Mouse (Mus musculus) midbrain, embryonic 10.5 days (tissue): ENCODE results near the gene Sirt2. TPM values are rescaled to one million over a fixed set of nuclear protein-coding genes. Genes with fewer than 3 reads are reported as not detected.

Source experiments
- DNase-seq: peaks from one replicate; pipeline ENCODE4 v3.0.0-alpha.2; 2017; ENCODE audit warnings: low spot score
- H3K27ac ChIP-seq: fragments of 300-500 bp; sonication (generic); replicated peaks from 2 replicates; pipeline ENCODE4 v1.5.1; 2016; ENCODE audit warnings: mild to moderate bottlenecking
- H3K27me3 ChIP-seq: fragments of 300-500 bp; sonication (generic); 2 replicates; pipeline ENCODE4 v1.6.1; 2016; ENCODE audit warnings: low read depth, mild to moderate bottlenecking; ENCODE audit not compliant: poor library complexity, severe bottlenecking
- H3K36me3 ChIP-seq: fragments of 300-500 bp; sonication (generic); 2 replicates; pipeline ENCODE4 v1.6.1; 2016; ENCODE audit warnings: mild to moderate bottlenecking, moderate library complexity
- H3K4me1 ChIP-seq: fragments of 300-500 bp; sonication (generic); 2 replicates; pipeline ENCODE4 v1.6.1; 2016
- H3K4me3 ChIP-seq: fragments of 300-500 bp; sonication (generic); 2 replicates; pipeline ENCODE4 v1.5.1; 2016; ENCODE audit warnings: mild to moderate bottlenecking, moderate library complexity
- H3K9me3 ChIP-seq: fragments of 300-500 bp; sonication (generic); replicated peaks from 2 replicates; pipeline ENCODE4 v1.6.1; 2016; ENCODE audit warnings: mild to moderate bottlenecking
- WGBS: fragments of 180-500 bp; shearing (Covaris S2); methylation state at CpG from one replicate; pipeline ENCODE4 v1.1.7; 2016; 5-methylcytosine and 5-hydroxymethylcytosine counted together
- polyA plus RNA-seq: library from polyadenylated mRNA; unstranded; fragments of >200 nt; fragmentation: Nextera tagmentation; extraction: Ambion mirVana; gene quantifications from 2 replicates; pipeline ENCODE4 v1.2.1, GENCODE M21; 2016

The Sirt2 gene
- polyA plus RNA-seq, 1 experiment from 2014 or later = 62.7 TPM

DNA sequence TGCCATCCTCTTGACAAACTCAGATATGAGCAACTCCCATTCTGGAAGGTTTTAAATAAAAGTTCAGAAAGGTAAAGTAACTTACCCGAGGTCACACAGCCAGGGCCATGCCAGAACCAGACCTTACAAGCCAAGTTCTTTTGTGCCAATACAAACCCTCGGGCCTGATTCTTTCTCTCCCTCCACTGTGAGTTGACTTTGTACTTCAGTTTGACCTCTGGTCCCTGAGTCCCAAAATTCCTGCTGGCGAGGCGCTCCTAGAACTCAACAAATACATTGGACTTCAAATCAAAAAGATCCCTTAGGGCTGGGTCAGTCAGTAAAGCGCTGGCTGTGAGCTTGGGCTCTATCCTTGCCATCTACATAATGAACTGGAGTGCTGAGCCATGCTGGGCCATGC lies 70.4 kb downstream of the Sirt2 start:
- Histone ChIP-seq H3K27ac (no peak overlapping the region), H3K4me3 (no peak overlapping the region), H3K36me3 (peaks cover 2% of the 10 kb centered on the region), H3K27me3 (no peaks in the 10 kb centered on the region), H3K4me1 (no peaks in the 10 kb centered on the region), H3K9me3 (no peaks in the 10 kb centered on the region)
- DNase-seq = no peak
- 88% methylated on average over 5 of the region's 5 CpGs for WGBS

Other genes starting within 250 kb of the Sirt2 start
- gene Ifnl3, start 243.9 kb upstream of the Sirt2 start, polyA plus RNA-seq = not detected in 2 replicates
- gene Sycn, start 225.8 kb upstream of the Sirt2 start, polyA plus RNA-seq = not detected in 2 replicates
- 0.14 and 0.20 TPM in 2 replicates for gene Nccrp1, start 219.5 kb upstream of the Sirt2 start, polyA plus RNA-seq
- 29.2 and 30.5 TPM in 2 replicates for gene Samd4b, start 168.6 kb upstream of the Sirt2 start, polyA plus RNA-seq
- 60.9 and 66.4 TPM in 2 replicates for gene Pak4, start 168.6 kb upstream of the Sirt2 start, polyA plus RNA-seq
- not detected in 2 replicates for gene Acp7, start 135.4 kb upstream of the Sirt2 start, polyA plus RNA-seq
- gene Fbxo27, start 73.9 kb upstream of the Sirt2 start, polyA plus RNA-seq = 4.9 and 5.8 TPM in 2 replicates
- 9.0 and 9.5 TPM in 2 replicates for gene Fbxo17, start 49.9 kb upstream of the Sirt2 start, polyA plus RNA-seq
- gene Mrps12, start 24.9 kb upstream of the Sirt2 start, polyA plus RNA-seq = 139 and 147 TPM in 2 replicates
- 39.9 and 41.8 TPM in 2 replicates for gene Sars2, start 24.7 kb upstream of the Sirt2 start, polyA plus RNA-seq
- gene Ccer2, start 10.6 kb upstream of the Sirt2 start, polyA plus RNA-seq = 0.20 TPM in 1 of 2 replicates, not detected in the other
- gene Nfkbib, start 777 bp downstream of the Sirt2 start, polyA plus RNA-seq = 57.6 and 62.3 TPM in 2 replicates
- gene Rinl, start 22.2 kb downstream of the Sirt2 start, polyA plus RNA-seq = 3.5 and 4.0 TPM in 2 replicates
- 279 and 293 TPM in 2 replicates for gene Hnrnpl, start 41.8 kb downstream of the Sirt2 start, polyA plus RNA-seq
- gene Ech1, start 58.5 kb downstream of the Sirt2 start, polyA plus RNA-seq = 85.1 and 94.5 TPM in 2 replicates
- gene Lgals4, start 67.1 kb downstream of the Sirt2 start, polyA plus RNA-seq = 3.1 and 3.7 TPM in 2 replicates
- 0.62 and 0.85 TPM in 2 replicates for gene Lgals7, start 97.1 kb downstream of the Sirt2 start, polyA plus RNA-seq
- gene Capn12, start 114.7 kb downstream of the Sirt2 start, polyA plus RNA-seq = 0.15 and 0.31 TPM in 2 replicates
- 236 and 239 TPM in 2 replicates for gene Actn4, start 195.6 kb downstream of the Sirt2 start, polyA plus RNA-seq
- gene Eif3k, start 215.1 kb downstream of the Sirt2 start, polyA plus RNA-seq = 402 and 429 TPM in 2 replicates
- gene Map4k1, start 215.3 kb downstream of the Sirt2 start, polyA plus RNA-seq = 7.9 and 11.4 TPM in 2 replicates